Mouse (Mus musculus) C2C12 (cell line): ENCODE results near the gene Trim3.

Experiments
- CTCF ChIP-seq: IDR thresholded peaks from one replicate; pipeline ENCODE4 v1.5.1; 2011; ENCODE audit not compliant: control insufficient read depth, insufficient read depth, insufficient read length
- MYOD1 ChIP-seq: IDR thresholded peaks from one replicate; pipeline ENCODE4 v1.6.1; 2011; ENCODE audit warnings: low read depth; ENCODE audit not compliant: control insufficient read depth, insufficient read length

GRCm38 (mm10) chr7:105628633-105629032 is 4.7 kb downstream of the Trim3 start:
- TF ChIP-seq CTCF (no peak), MYOD1 (peak; percentile 18)
